Mouse (Mus musculus) cortical plate, adult 2 months (tissue): ENCODE results near the gene Aqp2.

Source experiments
- CTCF ChIP-seq: fragments of 200-500 bp; IDR thresholded peaks from 2 replicates; pipeline ENCODE4 v1.5.1; 2011; ENCODE audit warnings: mild to moderate bottlenecking, control low read depth, low read length; ENCODE audit not compliant: insufficient read depth; ENCODE audit errors: extremely low read depth
- POLR2A ChIP-seq: fragments of 200-500 bp; IDR thresholded peaks from 2 replicates; pipeline ENCODE4 v1.6.1; 2011; ENCODE audit warnings: mild to moderate bottlenecking, low read length, control low read depth; ENCODE audit not compliant: insufficient read depth; ENCODE audit errors: extremely low read depth

DNA sequence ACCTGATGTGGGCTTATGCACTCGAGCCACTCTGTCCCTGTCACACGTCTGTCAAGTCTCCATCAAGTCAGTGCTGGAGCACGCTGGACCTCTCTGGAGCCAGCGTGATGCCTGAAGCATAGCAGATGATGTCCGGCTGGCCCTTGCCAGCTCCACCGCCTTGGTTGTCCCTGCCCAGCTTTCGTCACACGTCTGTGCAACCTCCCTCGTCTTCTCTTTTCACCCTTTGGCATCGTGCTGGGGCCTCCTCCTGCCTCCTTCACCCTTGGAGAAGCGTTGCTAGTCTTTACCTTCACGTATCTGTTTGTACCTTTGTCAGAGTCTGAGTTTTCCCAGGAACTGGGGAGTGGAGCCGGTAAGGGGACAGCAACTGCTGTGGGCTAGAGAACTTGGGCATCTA, 35.4 kb downstream of the Aqp2 start:
- no peak for TF ChIP-seq POLR2A
- TF ChIP-seq CTCF, result no peak
